Mouse (Mus musculus): ENCODE results near the gene Wnk3. TPM values are rescaled to one million over a fixed set of nuclear protein-coding genes. Genes with fewer than 3 reads are reported as not detected.
"Not testable (repeated sequence)": the region's sequence is repeated elsewhere in the genome, so short reads cannot be mapped to it uniquely, and the experiment has no call there.

Wnk3 gene
- total RNA-seq (2021) = 10 to 100 TPM; 46.3 to 49.7 TPM
- long read RNA-seq, experiment 1, partial matches to known transcripts = 1 of 8 reads
- long read RNA-seq, experiment 1, other reads (novel, unspliced or antisense) = 7 of 8 reads
- long read RNA-seq, experiment 2, partial matches to known transcripts = 1 of 7 reads
- long read RNA-seq, experiment 2, other reads (novel, unspliced or antisense) = 6 of 7 reads

DNA sequence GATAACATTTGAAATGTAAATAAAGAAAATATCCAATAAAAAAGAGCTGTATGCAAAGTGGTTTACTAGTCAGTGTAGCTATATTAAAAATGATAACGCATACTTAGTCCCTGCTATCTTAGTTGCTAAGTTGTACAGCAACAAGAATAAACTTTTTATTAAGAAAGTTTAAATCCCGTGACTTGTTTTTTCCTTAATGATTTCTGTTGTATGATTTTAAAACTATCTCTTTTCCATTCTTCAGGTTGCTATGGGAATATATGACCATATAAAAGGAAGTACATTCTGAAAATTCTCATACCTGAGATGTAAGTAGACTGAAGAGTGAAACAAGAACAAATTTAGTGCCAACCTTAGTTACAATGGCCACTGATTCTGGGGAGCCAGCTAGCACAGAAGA is at the start of gene Wnk3:
Wnk3 (plus strand) TSS at position 301 of the 400 bp plus-strand sequence.
- no peak for TF ChIP-seq CTCF (IDR thresholded peaks at IDR 0.05)
- no peak within 1 kb of the TSS for H3K27ac ChIP-seq
- no peak for DNase-seq (ENCODE audit: extremely low spot score in 1 of 2, low spot score in 2 of 2)
- intact Hi-C loops (cut with DNase I) = no loop called here
- no peak within 1 kb of the TSS for H3K4me3 ChIP-seq

DNA sequence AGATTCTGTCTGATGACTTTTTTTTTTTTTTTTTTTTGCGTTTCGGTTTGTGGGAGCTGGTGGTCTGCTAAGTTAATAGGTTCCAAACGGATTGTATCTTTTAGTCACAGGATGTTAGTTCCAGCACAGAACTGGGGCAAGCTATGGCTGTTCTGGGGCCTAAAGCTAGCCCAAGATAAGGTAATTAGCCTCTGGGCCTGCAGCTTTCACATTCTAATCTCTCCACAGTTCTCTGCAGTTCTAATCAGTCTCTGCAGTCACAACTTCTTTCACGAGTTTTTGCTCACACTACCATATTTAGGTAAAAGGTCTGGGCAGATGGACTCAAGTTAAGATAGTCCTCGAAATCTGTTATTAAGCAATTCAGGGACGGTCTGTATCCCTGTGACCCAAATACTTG is 39.5 kb upstream of the Wnk3 start:
- intact Hi-C loops (cut with DNase I) = no loop called here

DNA sequence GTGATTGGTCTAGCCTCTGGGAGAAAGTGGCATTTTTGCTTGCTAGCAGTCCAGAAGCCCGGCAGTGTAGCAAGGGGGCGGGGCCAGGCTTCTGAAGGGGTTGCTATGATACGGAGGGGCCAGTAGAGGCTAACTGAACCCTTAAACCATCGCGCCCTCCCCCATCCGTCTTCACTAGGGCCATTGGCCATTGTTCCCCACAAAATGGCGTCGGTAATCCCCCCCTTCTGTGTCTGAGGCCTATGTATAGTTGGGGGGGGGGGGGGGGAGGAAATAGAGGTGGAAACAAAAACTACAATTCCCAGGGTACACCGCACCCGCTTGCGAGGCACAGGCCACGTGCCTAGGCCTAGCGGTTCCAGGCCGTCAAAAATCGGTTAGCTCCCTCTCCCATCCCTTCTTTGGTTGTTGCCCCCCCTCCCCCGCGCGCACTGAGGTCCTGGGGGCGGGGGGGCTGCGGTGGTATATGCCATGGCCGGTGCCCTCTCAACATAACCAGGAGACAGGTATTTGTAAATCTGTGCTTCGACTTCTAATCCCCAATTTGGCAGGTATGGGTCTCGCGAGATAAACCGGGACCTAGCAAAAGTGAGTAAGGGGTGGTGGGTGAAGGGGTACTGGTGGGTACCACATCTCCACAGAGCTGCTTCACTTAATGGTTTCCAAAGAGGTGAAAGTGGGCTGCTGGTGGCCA is 29.3 kb upstream of the Wnk3 start:
- peak; percentile 40 to 52 for DNase-seq (ENCODE audit: extremely low spot score in 1 of 2, low spot score in 2 of 2)
- no peak for TF ChIP-seq CTCF (IDR thresholded peaks at IDR 0.05)
- intact Hi-C loops (cut with DNase I) = loop anchor here (2.0 kb wide), 1 partner anchor 178 kb away; no protein-coding TSS in a partner anchor
- Histone ChIP-seq H3K27ac (peak overlapping the region; percentile 86), H3K4me3 (peak overlapping the region; percentile 51)

More for the DNA sequence above, 39.5 kb upstream of the Wnk3 start:
- Histone ChIP-seq H3K27ac (no peak overlapping the region), H3K4me3 (no peak overlapping the region)
- no peak for DNase-seq (ENCODE audit: extremely low spot score in 1 of 2, low spot score in 2 of 2)
- no peak for TF ChIP-seq CTCF (IDR thresholded peaks at IDR 0.05)

DNA sequence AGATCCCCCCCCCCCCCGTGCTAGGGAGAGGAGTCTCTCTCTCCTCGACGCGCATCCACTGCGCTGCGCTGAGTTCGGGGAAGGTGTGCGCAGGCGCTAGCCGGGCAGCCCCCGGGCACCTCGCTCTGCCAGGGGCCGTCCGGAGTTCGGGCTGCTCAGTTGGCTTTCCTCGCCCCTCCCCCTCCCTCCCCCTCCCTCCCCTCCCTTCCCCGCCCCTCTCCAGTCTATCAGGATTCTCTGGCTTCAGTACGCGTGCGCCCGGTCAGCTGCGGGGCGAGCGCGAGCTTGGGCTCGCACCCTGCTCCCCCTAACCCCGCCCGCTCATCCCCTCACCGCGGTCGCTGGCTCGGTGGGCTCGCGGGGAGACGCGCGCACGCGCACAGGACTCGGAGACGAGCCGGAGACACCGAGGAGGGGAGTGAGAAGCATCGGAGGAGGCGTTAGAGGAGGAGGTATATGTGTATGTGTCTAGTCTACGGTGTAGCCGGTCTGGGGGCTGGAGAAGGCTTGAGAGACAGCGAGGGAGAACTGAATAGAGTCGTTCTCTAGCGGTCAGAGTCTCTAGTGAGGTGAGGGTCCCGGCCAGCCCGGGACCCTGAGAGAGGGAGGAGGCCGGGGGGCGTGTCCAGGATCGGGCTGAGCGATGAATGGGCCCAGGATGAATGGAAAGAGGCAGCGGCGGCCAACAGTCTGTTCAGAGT is 28.5 kb upstream of the Wnk3 start:
- peak overlapping the region; percentile 51 for H3K4me3 ChIP-seq
- peak; percentile 67 to 71 for DNase-seq (ENCODE audit: extremely low spot score in 1 of 2, low spot score in 2 of 2)
- intact Hi-C loops (cut with DNase I) = loop anchor here (2.0 kb wide), 1 partner anchor 177 kb away; no protein-coding TSS in a partner anchor
- H3K27ac ChIP-seq = peak overlapping the region; percentile 36; the same call in 1 of the 2 replicates
- TF ChIP-seq CTCF (IDR thresholded peaks at IDR 0.05) = no peak

DNA sequence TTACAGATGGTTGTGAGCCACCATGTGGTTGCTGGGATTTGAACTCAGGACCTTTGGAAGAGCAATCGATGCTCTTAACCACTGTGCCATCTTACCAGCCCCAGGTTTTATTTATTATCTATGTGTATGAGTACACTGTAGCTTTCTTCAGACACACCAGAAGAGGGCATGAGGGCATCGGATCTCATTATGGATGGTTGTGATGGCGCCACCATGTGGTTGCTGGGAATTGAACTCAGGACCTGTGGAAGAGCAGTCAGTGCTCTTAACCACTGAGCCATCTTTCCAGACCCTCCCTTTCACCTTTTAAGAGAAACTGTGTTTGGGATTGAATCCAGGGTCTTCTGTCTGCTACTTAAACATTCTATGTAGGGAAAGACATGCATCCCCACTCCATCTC is 24.7 kb upstream of the Wnk3 start:
- intact Hi-C loops (cut with DNase I); H3K27ac ChIP-seq; H3K4me3 ChIP-seq; DNase-seq (ENCODE audit: extremely low spot score in 1 of 2, low spot score in 2 of 2): not testable (repeated sequence)

DNA sequence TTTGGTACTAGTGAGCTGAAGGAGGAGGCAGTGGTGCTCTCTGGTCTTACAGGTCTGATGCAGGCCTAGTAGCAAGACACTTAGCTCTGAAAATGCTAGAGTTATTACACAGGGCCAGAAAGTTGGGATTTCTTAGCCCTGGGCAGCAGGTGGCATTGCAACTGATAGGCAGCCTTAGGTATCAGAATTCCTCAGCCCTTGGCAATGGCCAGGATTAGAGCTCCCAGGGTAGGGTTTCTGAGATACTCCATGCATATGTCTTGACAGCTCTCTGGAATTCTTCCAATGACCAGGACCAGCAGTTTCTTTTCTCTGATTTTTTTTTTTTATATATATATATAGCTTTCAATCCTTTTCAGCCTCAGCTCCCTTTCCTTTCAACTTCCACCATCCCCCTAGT is 100.5 kb downstream of the Wnk3 start:
- intact Hi-C loops (cut with DNase I) = no loop called here

DNA sequence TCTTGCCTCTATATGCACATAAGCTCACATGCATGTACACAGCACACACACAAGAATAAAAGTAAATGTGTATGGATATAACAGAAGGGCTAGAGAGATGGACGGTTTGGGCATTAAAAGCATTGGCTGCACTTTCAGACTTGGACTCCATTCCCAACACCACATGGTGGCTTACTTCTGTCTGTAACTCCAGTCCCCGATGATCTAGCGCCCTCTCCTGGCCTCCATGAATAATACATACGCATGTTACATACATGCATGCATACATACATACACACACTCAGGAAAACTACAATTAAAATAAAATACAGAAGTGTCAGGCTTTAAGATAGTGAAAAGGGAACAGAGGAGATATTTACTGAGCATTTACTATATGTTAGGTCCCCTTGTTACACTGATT is 115.9 kb downstream of the Wnk3 start:
- no peak for DNase-seq (ENCODE audit: extremely low spot score in 1 of 2, low spot score in 2 of 2)
- H3K27ac ChIP-seq = no peak overlapping the region
- no peak overlapping the region for H3K4me3 ChIP-seq
- no peak for TF ChIP-seq CTCF (IDR thresholded peaks at IDR 0.05)
- intact Hi-C loops (cut with DNase I) = no loop called here

More for the DNA sequence above, 100.5 kb downstream of the Wnk3 start:
- TF ChIP-seq CTCF (IDR thresholded peaks at IDR 0.05) = no peak
- no peak overlapping the region for H3K4me3 ChIP-seq
- DNase-seq (ENCODE audit: extremely low spot score in 1 of 2, low spot score in 2 of 2) = no peak
- no peak overlapping the region for H3K27ac ChIP-seq

DNA sequence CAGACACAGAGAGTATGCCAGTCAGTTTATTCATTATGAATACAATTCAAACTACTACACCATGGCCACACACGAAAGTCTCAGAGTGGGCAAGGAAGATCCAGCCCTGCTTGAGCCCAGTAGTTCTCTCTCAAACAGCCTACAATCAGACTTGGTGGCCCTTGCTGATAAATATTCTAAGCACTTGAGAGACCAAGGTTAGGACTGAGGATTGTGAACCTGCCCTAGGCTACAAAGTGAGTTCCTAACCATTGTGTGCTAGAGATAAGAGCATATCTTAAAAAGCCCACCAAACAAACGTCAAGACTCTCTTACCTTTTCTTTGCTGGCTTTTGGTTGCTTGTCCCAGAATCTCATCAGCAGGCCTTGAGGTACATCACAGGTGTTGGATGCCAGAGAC is 135.7 kb downstream of the Wnk3 start:
- intact Hi-C loops (cut with DNase I) = no loop called here

DNA sequence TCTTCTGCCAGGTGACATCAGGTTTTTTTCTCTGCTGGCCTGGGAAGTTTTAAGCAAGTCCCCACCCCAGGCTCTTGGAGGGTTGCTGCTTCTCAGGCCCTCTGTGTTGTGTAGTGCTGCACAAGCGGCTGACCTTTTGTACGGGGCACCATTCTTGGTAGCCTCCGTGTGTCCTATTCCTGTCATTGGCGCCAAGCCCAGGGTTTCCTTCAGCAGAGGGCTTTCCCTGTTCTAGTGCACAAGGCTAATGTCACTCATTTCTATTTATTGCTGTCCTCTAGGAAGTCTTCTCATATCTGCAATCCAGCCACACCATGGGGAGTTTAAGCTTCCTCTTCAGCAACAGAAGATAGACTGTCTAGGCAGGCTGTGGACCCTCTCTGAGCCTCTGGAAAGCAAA is 139.9 kb downstream of the Wnk3 start:
- no peak overlapping the region for H3K4me3 ChIP-seq
- no peak for DNase-seq (ENCODE audit: extremely low spot score in 1 of 2, low spot score in 2 of 2)
- TF ChIP-seq CTCF (IDR thresholded peaks at IDR 0.05) = no peak
- intact Hi-C loops (cut with DNase I) = no loop called here
- H3K27ac ChIP-seq = no peak overlapping the region

More for the DNA sequence above, 135.7 kb downstream of the Wnk3 start:
- no peak overlapping the region for H3K27ac ChIP-seq
- TF ChIP-seq CTCF (IDR thresholded peaks at IDR 0.05) = no peak
- no peak overlapping the region for H3K4me3 ChIP-seq
- DNase-seq (ENCODE audit: extremely low spot score in 1 of 2, low spot score in 2 of 2) = no peak

DNA sequence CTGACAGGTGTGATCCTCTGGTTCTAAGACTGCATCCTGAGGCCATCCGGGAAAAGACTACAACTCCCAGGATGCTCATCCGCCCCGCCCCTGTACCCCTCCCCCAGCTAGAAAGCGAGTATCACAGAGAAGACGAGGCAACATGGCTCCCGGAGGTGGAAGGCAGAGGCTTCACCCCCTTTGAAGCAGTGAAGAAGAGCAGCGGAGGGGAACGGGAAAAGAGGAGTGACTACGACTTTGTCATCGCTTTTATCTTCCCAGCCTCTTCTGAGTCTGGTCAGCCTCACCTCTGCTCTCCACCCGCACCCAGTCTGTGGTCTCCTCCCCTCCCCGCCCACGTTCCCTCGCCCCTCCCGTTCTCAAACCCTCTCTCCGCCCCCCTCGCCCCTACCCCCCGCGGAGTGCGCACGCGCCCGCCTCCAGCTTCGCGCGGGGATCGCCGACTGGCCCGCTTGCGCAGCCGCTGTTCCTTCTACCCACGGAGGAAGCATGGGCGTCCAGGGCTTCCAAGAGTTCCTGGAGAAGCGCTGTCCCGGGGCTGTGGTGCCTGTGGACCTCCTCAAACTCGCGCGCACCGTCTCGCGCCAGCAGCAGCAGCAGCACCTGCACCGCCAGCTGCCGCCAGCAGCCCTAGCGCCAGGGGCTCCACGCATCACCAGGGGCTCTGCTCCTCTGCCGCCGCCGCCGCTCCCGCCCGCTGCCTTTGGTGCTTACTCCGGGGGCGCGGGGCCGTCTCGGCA is 146.1 kb downstream of the Wnk3 start, which contains the start of gene Fam120c:
Fam120c (plus strand) TSS at position 415 of the 740 bp plus-strand sequence.
- DNase-seq (ENCODE audit: extremely low spot score in 1 of 2, low spot score in 2 of 2) = peak; percentile 84
- no peak for TF ChIP-seq CTCF (IDR thresholded peaks at IDR 0.05)
- H3K4me3 ChIP-seq = peak within 1 kb of the TSS; percentile 67
- peak within 1 kb of the TSS; percentile 93 for H3K27ac ChIP-seq
- intact Hi-C loops (cut with DNase I) = loop anchor here (2.0 to 5.0 kb wide), 2 partner anchors 177 to 458 kb away; partner anchors contain the start of genes Huwe1 and Phf8

DNA sequence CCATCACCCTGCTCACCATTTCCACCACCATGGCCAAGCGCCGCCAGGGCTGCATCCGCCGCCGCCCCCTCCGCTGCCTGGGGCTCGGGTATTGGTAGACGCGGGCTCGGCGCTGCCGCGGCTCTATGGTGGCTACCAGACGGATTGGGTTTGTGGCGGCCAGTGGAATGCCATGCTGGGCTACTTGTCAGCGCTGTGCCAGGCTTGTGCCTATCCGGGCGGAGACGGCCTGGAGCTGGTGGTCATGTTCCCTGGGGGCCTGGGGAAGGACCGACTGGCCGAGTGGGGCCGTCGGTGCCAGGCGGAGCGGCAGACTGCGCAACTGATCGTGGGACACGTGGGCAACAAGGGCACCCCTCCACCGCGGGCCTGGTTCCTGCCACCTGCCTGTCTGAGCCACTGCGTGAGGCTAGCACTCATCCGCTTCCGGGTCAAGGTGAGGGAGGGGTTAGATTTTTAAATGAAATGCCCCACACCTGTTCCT is 146.7 kb downstream of the Wnk3 start:
- H3K27ac ChIP-seq = peak overlapping the region; percentile 81
- peak overlapping the region; percentile 67 for H3K4me3 ChIP-seq
- TF ChIP-seq CTCF (IDR thresholded peaks at IDR 0.05) = no peak
- intact Hi-C loops (cut with DNase I) = loop anchor here (2.0 to 5.0 kb wide), 2 partner anchors 176 to 458 kb away; partner anchors contain the start of genes Huwe1 and Phf8
- DNase-seq (ENCODE audit: extremely low spot score in 1 of 2, low spot score in 2 of 2) = peak; percentile 40 to 50
